Mouse (Mus musculus): ENCODE data around the gene Prr22.

DNA sequence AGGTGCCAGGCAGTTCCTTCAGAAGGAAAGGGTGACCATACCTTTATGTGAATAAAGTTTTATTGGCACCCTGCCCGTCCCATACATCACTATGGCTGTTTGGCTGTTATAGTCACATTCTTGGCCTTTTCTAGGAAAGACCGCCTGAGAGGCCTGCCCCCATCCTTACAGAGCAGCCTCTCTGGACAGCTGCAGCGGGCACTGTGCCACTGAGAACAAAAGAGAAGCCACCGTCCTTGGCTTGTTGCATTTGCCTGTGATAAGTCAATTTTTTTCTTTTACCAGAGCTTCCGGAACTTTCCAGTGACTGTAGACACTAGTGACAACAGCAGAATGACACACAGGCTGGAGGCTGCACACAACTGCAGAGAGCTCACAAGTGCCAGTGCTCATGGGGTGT lies 34.9 kb downstream of the Prr22 start:
- TF ChIP-seq GATA1 (IDR thresholded peaks at IDR 0.05; ENCODE audit: borderline replicate concordance, low read length) (no peak), FLI1 (IDR thresholded peaks at IDR 0.05; ENCODE audit: low read length) (no peak)
